Mouse (Mus musculus) mouse embryonic stem cell (cell line): ENCODE measurements around the gene Snx32.
"Not testable (repeated sequence)": the region's sequence is repeated elsewhere in the genome, so short reads cannot be mapped to it uniquely, and the experiment has no call there.

Experiments
- in situ Hi-C, 2 experiments: fragments of 300-500 bp; cut with MboI; formaldehyde crosslinking; loops; 1 replicate in 1 of 2; 3 replicates in 1 of 2; pipeline ENCODE4 v1.14.3; 2019 to 2020; ENCODE audit warnings: low sequenced_read_pairs in 2 of 2, low pct_unique_long_range_greater_than_20kb in 1 of 2, mixed read lengths in 1 of 2; ENCODE audit not compliant: unreplicated experiment in 1 of 2

Gene Snx32

DNA sequence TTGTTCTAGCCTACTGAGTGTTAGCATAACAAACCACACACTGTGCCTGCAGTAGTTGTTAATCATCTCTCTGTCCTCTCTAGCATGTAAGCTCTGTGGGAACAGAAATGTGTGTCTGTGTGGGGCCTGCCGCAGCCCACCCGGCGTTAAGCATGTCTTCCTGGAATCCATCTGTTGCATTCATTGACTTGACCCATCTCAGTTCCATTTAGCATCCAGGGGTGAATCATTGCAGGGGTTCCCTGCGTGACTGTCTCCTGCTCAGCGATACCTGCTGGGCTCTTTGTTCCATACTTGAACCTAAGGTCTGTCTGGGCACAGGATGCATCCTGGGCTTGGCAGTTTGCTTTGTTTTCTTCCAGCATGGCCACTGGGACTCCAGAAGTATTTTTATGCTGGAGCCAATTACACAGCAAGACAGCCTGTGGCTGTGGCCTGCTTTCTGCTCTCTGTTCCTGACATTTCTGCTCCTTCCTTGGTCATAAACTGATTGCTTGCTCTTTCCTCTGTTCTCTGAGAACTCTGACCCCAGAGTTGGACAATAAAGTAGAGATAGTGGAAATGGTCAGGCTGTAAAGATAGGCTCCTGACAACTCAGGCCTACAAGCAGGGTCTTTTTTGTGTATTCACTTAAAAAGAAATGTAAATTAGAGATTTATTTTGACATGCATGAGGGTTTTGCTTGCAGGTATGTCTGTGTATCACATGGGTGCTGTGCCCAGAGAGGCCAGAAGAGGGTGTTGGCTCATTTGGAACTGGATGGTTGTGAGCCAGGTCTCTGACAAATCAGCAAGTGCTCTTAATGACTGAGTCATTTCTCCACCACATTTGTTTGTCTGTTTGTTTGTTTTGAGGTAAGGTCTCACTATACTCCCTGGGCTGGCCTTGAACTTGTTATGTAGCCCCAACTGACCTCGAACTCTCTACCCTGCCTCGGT, 5.8 kb upstream of the Snx32 start:
- in situ Hi-C loops: no loop called here

- in situ Hi-C loops: no loop called here
Observed at GRCm38 (mm10) chr19:5513005-5513349, 2.6 kb upstream of the Snx32 start.

DNA sequence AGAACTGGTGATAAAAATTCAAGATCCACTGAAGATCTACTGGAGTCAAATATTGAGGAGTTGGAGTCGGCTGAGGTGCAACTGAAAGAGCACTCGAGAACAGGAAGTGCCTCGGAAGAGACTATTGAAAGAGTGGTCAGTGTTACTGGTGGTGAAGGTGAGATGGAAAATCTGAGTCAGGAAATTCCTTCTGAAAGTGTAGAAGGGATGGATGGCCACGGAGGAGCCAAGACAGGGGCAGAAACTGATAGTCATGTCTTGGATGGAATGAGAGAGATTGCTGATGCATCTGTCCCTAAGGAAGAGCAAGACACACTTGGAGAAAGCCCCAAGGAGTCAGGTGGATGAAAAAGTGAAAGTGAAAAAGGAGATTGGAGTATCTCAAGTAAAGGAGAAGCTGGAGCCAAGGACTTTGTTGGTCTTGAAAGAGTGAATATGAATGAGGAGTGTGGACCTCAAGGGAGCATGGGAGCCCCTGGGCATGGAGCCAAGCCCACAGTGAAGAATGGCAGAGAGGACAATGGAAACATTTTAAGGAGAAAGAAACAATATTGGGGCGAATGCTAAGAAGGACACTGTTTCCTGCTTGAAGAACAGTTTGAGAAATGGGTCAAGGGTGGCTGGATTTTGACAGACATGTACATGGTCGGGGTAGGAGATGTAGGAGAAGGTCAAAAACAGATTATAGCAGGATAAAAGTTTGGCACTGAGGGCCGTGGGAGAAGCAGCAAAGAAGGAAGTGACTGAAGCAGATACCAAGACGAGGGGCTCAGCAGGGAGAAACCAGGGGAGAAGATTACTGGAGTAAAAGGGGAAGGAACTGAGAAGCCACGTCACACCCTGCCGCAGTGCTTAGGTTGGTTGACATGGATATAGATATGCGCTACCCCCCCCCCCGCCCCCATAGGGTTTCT, 2.0 kb upstream of the Snx32 start:
- in situ Hi-C loops: no loop called here

DNA sequence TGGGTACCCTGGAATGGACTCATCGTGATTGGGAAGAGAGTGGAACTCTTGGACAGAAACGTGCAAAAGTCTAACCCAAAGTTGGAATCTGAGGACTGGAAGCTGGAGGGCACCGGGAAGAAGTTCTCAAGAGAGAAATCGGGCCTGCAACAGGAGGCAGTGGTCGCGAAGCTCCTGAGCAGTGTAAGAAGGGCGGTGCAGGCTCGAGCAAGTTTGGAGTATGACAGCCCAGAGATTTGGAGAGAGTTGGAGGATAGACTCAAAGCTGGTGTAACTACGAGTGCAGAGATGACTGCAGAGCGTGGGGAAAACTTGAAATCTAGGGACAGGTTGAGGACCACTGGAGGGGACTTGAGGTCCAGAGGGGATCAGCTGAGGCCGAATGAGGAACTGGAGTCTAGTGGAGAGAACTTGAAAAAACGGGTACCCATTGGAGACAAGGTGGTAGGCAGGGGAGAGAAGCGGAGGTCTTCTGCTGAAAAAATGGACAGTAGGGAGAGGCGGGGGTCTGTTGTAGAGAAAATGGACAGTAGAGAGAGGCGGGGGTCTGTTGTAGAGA, 815 bp upstream of the Snx32 start:
- in situ Hi-C loops: no loop called here

- in situ Hi-C loops: no loop called here
Observed at GRCm38 (mm10) chr19:5503687-5504086, 6.7 kb downstream of the Snx32 start, which contains the start of gene 1700020D05Rik. Gene 1700020D05Rik, minus strand, starts transcription at chr19:5503787.

DNA sequence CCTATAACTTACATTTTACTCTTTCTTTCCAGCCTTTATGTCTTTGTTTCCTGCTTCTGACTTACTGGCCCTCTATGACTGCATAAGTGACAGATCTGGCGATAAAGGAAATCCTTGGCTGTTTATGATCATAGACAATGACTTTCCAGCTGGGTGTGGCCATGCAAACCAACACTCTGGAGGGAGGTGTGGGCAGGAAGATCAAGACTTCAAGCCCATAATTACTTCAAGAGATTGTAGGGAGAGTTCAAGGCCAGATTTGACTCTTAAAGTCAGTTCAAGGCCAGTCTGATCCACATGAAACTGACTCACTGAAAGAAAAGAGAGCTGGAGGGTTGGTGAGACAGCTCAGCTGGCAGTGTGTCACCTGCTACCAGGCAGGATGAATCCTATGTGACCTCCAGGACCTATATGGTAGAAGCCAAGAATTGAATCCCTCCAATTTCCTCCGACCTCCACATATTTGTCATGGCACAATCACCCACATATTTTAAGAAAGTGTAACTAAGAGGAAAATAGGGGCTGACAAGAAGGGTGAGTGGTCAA, 9.9 kb downstream of the Snx32 start:
- in situ Hi-C loops: no loop called here

GRCm38 (mm10) chr19:5496052-5496370, 14.3 kb downstream of the Snx32 start:
- in situ Hi-C loops: no loop called here

DNA sequence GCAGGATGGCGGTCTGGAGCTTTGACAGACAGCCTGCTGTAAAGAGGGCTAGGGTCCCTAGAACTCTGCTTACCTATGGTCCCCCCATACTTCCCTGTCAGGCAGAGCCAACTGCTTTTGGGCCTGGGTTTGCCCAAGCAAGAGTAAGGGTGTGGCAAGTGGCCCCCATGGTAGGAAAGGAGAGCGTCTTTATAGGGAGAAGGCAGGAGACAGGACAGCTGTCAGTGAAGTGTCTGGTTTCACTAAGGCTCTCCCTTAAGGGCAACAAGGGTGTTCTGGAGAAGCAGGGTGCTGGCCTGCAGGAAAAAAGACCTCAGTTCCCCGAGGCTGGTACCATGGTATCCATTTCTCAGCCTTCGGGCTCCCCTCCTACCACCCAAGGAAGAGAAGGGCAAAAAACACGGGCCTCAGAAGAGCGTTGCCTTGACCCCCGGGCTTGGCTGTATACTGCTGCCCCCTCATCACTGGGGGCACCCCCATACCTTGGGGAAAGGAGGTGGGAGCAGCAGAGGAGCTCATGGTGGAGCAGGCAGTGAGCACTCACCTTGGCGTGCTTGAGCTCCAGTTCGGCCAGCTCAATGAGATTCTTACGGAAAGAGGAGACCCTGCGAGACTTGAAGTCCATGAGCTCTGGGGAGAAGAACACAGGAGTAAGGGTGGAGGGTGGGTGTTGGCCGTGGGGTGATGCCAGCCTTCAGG, 14.8 kb downstream of the Snx32 start:
- in situ Hi-C loops: no loop called here

- in situ Hi-C loops: no loop called here
Observed at GRCm38 (mm10) chr19:5494314-5494713, 16.0 kb downstream of the Snx32 start.

- in situ Hi-C loops: not testable (repeated sequence)
Observed at GRCm38 (mm10) chr19:5493301-5493721, 17.0 kb downstream of the Snx32 start.

DNA sequence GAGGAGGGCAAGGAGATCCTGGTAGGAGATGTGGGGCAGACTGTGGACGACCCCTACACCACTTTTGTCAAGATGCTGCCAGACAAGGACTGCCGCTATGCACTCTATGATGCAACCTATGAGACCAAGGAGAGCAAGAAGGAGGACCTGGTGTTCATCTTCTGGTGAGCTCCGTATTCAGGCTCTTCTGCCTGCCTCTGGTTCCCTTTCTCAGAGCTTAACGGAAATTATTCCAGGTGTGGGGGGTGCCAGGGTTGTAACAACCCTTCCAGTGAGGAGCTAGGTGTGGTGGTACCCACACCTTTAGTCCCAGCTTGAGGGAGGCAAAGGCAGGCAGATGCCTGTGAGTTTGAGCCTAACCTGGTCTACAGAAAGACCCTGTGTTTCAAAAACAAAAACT, 17.7 kb downstream of the Snx32 start:
- in situ Hi-C loops: no loop called here

DNA sequence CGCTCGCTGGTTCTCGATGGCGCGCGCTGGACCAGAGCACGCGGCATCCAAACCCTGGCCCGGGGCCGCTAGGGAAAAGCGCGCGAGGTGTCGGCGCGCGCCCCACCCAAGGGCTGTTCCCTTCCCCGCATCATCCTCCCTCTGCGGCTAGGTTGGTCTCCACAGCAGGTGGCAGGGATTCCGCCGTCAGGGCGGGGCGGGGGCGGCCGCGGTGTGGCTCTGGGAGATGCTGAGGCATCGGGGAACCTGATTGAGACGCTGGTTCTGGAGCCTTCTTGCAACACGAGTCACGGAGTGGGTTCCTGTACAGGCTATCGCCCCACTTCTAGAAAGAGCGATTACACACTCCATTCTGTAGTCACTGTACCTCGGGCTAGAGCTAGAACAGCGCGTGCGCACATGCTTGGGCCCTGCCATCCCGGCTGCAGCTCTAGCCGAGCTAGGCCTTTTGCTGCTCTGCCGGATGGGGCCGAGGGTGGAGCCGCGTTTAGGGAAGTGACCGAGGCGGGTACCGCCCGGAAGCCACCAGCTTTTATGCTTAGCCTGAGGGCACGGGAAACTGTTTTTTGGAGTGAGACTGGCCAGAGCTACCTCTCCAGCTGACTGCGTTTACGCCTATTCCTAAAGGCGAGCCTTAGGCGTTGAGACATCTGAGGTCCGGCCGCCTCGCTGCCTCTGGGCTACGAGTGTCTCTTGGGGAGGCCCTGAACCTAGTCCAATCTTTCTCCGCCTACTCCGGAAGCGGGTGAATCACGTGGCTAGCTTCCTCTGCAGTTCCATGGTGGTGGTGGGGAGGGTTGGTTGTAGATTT, 19.2 kb downstream of the Snx32 start:
- in situ Hi-C loops: no loop called here

DNA sequence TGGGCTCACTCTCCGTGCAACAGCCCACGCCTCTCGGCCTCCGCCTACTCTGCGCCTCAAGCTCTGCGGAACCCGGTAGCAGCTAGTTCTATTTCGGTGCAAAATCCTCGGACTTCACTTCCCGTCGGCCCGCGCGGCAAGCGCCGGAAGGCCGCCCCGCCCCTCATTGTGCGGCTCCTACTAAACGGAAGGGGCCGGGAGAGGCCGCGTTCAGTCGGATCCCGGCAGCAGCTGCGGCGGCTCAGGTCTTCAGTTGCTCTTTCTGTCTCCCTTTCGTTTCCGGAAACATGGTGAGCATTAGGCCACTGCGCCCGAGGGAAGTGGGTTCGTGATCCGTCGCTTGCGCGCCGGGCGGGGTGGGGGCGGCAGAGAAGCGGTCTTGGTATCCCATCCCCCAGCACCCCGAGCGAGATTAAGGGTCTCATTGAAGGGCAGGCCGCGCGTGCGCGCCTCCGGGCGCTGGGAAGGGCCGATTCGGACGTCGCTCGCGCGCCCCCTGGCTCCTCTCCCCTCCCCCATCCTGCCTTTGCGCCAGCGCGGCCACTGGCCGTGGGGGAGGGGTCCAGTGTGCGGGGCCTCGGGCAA, 19.9 kb downstream of the Snx32 start, which contains the start of gene Cfl1:
Cfl1 (plus strand) TSS at position 143 of the 585 bp plus-strand sequence.
- in situ Hi-C loops: no loop called here

- in situ Hi-C loops: not testable (repeated sequence)
Observed at GRCm38 (mm10) chr19:5489721-5490120, 20.6 kb downstream of the Snx32 start.

- in situ Hi-C loops: no loop called here
Observed at GRCm38 (mm10) chr19:5488878-5489571, 21.3 kb downstream of the Snx32 start.

DNA sequence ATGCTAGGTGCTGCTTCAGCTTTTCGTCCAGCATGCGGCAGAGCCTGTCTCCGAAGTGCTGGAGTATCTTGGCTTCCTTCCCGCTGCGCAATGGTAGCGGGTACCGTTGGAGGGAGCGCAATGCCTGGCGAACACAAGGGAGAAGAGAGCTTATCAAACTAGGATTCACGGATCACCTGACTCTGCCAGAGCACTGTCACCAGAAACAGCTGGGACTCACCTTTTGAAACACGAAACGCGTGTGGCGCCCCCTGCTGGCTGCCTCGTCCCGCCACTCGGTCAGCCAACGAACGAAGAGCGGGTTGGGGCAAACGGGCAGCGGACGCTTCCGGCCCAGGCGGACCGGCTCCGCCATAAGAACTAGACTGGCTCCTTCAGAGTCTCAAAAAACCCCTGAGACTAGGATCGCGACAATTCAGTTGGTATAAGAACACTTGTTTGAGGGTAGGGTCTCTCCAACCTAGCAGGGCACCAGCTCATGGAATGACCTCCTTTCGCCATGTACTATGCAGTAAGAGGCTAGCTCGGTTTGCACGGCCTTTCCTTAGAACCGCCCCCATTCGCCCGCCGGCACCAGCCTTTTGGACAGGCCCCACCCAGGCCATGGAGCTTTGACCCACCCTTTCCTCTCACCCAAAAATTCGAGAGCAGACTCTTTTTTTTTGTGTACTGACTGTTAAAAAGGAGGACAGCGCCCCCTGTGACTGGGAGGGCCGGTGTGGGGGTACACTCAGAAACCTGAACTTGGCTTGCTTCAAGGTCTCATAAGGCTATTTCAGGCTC, 22.4 kb downstream of the Snx32 start, which contains the start of gene Mus81:
Mus81 (minus strand) TSS at position 635 of the 783 bp plus-strand sequence.
- in situ Hi-C loops: no loop called here
